Mouse (Mus musculus): ENCODE data around the gene Riok1. TPM values are rescaled to one million over a fixed set of nuclear protein-coding genes. Genes with fewer than 3 reads are reported as not detected.

Riok1 gene
- total RNA-seq (2021): 10 to 100 TPM; 10.9 to 11.8 TPM

GRCm38 (mm10) chr13:38036343-38037043 is at the start of gene Riok1:
Riok1 (plus strand) TSS chr13:38036995.
- intact Hi-C loops (cut with DNase I): loop anchor here (2.0 to 5.0 kb wide), 3 partner anchors 44 to 604 kb away; no protein-coding TSS in a partner anchor
- peak in 1 of 2 experiments; percentile 6 for DNase-seq

- DNase-seq: no peak
- intact Hi-C loops (cut with DNase I): no loop called here
Measured at GRCm38 (mm10) chr13:37989701-37990100, 47.1 kb upstream of the Riok1 start.

GRCm38 (mm10) chr13:37992638-37993371 is 44.0 kb upstream of the Riok1 start:
- intact Hi-C loops (cut with DNase I): loop anchor here (2.0 kb wide), 1 partner anchor 44 kb away; the partner anchor contains the start of genes Cage1 and Riok1
- DNase-seq: no peak

GRCm38 (mm10) chr13:37993376-37993703 is 43.5 kb upstream of the Riok1 start:
- intact Hi-C loops (cut with DNase I): loop anchor here (2.0 kb wide), 1 partner anchor 43 kb away; the partner anchor contains the start of genes Cage1 and Riok1
- no peak for DNase-seq

GRCm38 (mm10) chr13:37993704-37994404 is 42.9 kb upstream of the Riok1 start, which contains the start of gene Ssr1:
Ssr1 (minus strand) TSS chr13:37994217.
- intact Hi-C loops (cut with DNase I): loop anchor here (2.0 kb wide), 1 partner anchor 43 kb away; the partner anchor contains the start of genes Cage1 and Riok1

DNA sequence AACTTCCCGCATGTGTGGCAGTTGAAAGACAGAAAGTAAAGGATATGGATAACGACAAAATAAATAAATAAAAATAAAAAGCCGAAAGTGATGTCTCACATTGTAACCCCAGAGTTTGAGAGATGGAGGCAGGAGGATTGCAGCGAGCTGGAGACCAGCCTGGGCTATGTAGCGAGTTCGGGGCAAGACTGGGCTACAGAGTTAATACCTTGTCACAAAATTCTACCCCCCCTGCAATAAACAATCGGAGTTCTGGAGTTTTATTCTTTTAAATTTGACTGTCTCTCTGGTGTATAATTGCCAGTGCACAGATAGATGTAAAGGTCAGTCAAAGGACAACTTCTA is 42.4 kb upstream of the Riok1 start:
- no peak for DNase-seq
- intact Hi-C loops (cut with DNase I): no loop called here

More at GRCm38 (mm10) chr13:37993704-37994404, 42.9 kb upstream of the Riok1 start, which contains the start of gene Ssr1:
- DNase-seq: peak; percentile 95 to 96

- no peak for DNase-seq
- intact Hi-C loops (cut with DNase I): no loop called here
Measured at GRCm38 (mm10) chr13:37999713-38000112, 37.1 kb upstream of the Riok1 start.

GRCm38 (mm10) chr13:38002461-38002860 is 34.3 kb upstream of the Riok1 start:
- intact Hi-C loops (cut with DNase I): no loop called here
- DNase-seq: no peak

GRCm38 (mm10) chr13:38007972-38008371 is 28.8 kb upstream of the Riok1 start:
- no peak for DNase-seq

GRCm38 (mm10) chr13:38009721-38010408 is 26.9 kb upstream of the Riok1 start:
- no peak for DNase-seq
- intact Hi-C loops (cut with DNase I): no loop called here

More at GRCm38 (mm10) chr13:38007972-38008371, 28.8 kb upstream of the Riok1 start:
- intact Hi-C loops (cut with DNase I): no loop called here

DNA sequence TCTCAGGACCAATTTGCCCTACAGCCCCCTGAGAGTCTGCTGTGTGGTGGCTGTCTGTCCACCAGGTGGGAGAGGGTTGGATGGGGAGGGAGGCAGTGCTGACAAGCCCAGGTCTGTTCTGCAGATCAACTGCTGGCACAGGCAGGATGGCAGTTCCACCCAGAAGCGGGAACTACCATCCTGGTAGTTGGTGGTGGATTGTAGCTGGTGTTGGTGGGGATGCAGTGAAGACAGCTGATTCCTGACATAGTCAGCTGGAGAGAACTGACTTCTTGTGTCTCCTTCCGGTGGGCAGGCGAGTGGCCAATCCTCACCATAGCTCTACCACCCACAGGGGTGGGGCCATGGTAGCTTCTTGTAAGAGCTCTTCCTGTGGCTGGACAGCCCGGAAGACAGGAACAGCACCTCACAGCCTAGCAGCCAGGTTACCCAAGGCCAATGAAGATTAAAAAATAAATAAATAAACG is 26.3 kb upstream of the Riok1 start:
- no peak for DNase-seq
- intact Hi-C loops (cut with DNase I): no loop called here

DNA sequence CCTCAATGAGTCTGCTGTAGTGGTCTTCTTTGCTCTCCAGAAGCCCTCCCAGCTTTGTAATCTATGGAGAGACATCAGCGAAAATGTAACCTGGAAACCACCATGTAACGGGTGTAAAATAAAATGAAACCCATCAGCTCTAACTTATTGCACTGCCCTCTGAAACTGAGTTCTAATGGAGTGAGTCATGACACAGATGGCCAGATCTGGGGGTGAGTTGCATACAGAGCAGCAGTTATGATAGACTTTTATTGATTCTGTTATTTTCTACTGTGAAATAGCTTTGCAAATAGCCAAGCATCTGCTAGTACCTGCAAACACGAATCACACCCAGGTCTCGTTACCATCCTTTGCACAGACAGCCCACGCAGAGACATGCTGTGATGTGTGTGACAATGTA is 24.4 kb upstream of the Riok1 start:
- intact Hi-C loops (cut with DNase I): no loop called here
- DNase-seq: no peak

- intact Hi-C loops (cut with DNase I): no loop called here
- no peak for DNase-seq
Measured at GRCm38 (mm10) chr13:38015591-38015990, 21.2 kb upstream of the Riok1 start.

GRCm38 (mm10) chr13:38018791-38019190 is 18.0 kb upstream of the Riok1 start:
- no peak for DNase-seq
- intact Hi-C loops (cut with DNase I): no loop called here

GRCm38 (mm10) chr13:38025874-38026273 is 10.9 kb upstream of the Riok1 start:
- DNase-seq: peak in 1 of 2 experiments; percentile 5
- intact Hi-C loops (cut with DNase I): no loop called here

- intact Hi-C loops (cut with DNase I): no loop called here
- no peak for DNase-seq
Measured at GRCm38 (mm10) chr13:38027618-38028248, 9.1 kb upstream of the Riok1 start.

DNA sequence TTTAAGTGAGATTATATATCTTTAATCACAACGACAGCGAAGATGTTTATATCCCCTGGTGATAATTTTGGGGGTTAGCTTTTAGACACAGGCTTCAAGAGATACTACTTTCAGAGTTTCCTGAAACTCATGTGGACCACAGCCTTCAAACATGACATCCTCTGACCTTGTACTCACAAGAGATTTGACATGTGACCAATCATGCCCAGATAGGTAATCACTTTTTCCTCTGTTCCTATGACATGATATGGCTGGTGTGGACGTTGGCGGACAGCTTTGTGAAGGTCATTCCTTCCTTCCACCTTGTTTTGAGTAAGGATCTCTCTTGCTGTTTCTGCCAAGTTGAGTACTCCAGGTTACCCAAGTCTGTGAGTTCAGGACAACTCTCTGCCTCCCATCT is 8.4 kb upstream of the Riok1 start:
- intact Hi-C loops (cut with DNase I): no loop called here

GRCm38 (mm10) chr13:38037044-38037687 is 371 bp downstream of the Riok1 start, which contains the start of gene Cage1:
Cage1 (minus strand) TSS chr13:38037069.
- peak; percentile 96 to 97 for DNase-seq
- intact Hi-C loops (cut with DNase I): loop anchor here (2.0 to 5.0 kb wide), 3 partner anchors 44 to 605 kb away; no protein-coding TSS in a partner anchor

More for the DNA sequence above, 8.4 kb upstream of the Riok1 start:
- no peak for DNase-seq

DNA sequence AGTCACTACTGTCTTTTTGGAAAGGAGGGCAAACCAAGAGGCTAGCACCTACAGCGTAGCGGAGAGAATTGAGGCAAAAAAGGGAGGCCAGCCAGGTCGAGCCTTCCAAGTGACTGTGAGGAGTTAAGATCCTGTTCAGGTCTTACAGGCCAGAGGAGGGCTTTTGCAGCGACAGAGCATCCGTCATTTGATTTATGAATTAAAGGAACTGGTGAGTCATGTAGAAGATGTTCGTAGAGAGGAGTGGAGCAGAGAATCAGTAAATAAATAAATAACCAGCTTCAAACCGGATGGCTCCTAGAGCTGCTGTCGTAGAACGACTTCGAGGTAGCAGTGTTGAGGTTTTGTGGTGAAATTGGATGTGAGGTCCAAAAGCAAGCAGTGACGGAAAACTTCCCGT is 1.0 kb downstream of the Riok1 start:
- intact Hi-C loops (cut with DNase I): loop anchor here (2.0 to 5.0 kb wide), 3 partner anchors 45 to 606 kb away; no protein-coding TSS in a partner anchor
- DNase-seq: peak in 1 of 2 experiments; percentile 2

Measured in heart, postnatal 36 days (tissue).